Mouse (Mus musculus): ENCODE results near the gene Slc44a1. TPM values are rescaled to one million over a fixed set of nuclear protein-coding genes. Genes with fewer than 3 reads are reported as not detected.
A peak's percentile ranks its signal among the peaks of the same experiment; 100 is the strongest.

The Slc44a1 gene
- polyA plus RNA-seq, 1 experiment from 2014 or later: 16.4 TPM

- H3K4me3 ChIP-seq: no peak overlapping the region
- peaks cover 17% of the 10 kb centered on the region; the same call in 1 of the 2 replicates for H3K4me1 ChIP-seq
- no peaks in the 10 kb centered on the region for H3K9me3 ChIP-seq
- WGBS: 84% methylated on average over 9 of the region's 9 CpGs
- H3K36me3 ChIP-seq (replicated peaks): no peaks in the 10 kb centered on the region
- H3K27ac ChIP-seq (replicated peaks): no peak overlapping the region
- no peaks in the 10 kb centered on the region for H3K27me3 ChIP-seq (replicated peaks; ENCODE audit: low read depth, poor library complexity, severe bottlenecking)
- no peak for DNase-seq (ENCODE audit: low spot score)
Observed at GRCm38 (mm10) chr4:53411958-53412870, 28.0 kb upstream of the Slc44a1 start.

GRCm38 (mm10) chr4:53412991-53413390 is 27.2 kb upstream of the Slc44a1 start:
- Histone ChIP-seq H3K36me3 (replicated peaks) (no peaks in the 10 kb centered on the region), H3K4me1 (peaks cover 19% of the 10 kb centered on the region; the same call in 1 of the 2 replicates), H3K27me3 (replicated peaks; ENCODE audit: low read depth, poor library complexity, severe bottlenecking) (no peaks in the 10 kb centered on the region), H3K9me3 (no peaks in the 10 kb centered on the region), H3K27ac (replicated peaks) (no peak overlapping the region), H3K4me3 (no peak overlapping the region)
- DNase-seq (ENCODE audit: low spot score): no peak
- 82% methylated on average over 6 of the region's 6 CpGs for WGBS

- no peak overlapping the region for H3K27ac ChIP-seq (replicated peaks)
- H3K4me1 ChIP-seq: peaks cover 16% of the 10 kb centered on the region; the same call in 1 of the 2 replicates
- no peak overlapping the region for H3K4me3 ChIP-seq
- no peaks in the 10 kb centered on the region for H3K27me3 ChIP-seq (replicated peaks; ENCODE audit: low read depth, poor library complexity, severe bottlenecking)
- 80% methylated on average over 9 of the region's 9 CpGs for WGBS
- H3K36me3 ChIP-seq (replicated peaks): no peaks in the 10 kb centered on the region
- DNase-seq (ENCODE audit: low spot score): no peak
- H3K9me3 ChIP-seq: no peaks in the 10 kb centered on the region
Observed at GRCm38 (mm10) chr4:53414031-53414797, 26.0 kb upstream of the Slc44a1 start.

- Histone ChIP-seq H3K27ac (replicated peaks) (peak overlapping the region; percentile 10; the same call in 1 of the 2 replicates), H3K4me3 (no peak overlapping the region), H3K36me3 (replicated peaks) (no peaks in the 10 kb centered on the region), H3K4me1 (peaks cover 11% of the 10 kb centered on the region; the same call in 1 of the 2 replicates), H3K9me3 (no peaks in the 10 kb centered on the region), H3K27me3 (replicated peaks; ENCODE audit: low read depth, poor library complexity, severe bottlenecking) (no peaks in the 10 kb centered on the region)
- no peak for DNase-seq (ENCODE audit: low spot score)
- 89% methylated on average over 9 of the region's 10 CpGs for WGBS
Observed at GRCm38 (mm10) chr4:53415873-53416637, 24.2 kb upstream of the Slc44a1 start.

GRCm38 (mm10) chr4:53416928-53417327 is 23.3 kb upstream of the Slc44a1 start:
- no peaks in the 10 kb centered on the region for H3K36me3 ChIP-seq (replicated peaks)
- H3K27me3 ChIP-seq (replicated peaks; ENCODE audit: low read depth, poor library complexity, severe bottlenecking): no peaks in the 10 kb centered on the region
- H3K4me3 ChIP-seq: no peak overlapping the region
- DNase-seq (ENCODE audit: low spot score): no peak
- 63% methylated on average over 7 of the region's 7 CpGs for WGBS
- peaks cover 11% of the 10 kb centered on the region; the same call in 1 of the 2 replicates for H3K4me1 ChIP-seq
- 0 out of 2 replicates have a peak overlapping the region, but pooled peaks have one; percentile 36 for H3K27ac ChIP-seq (replicated peaks)
- no peaks in the 10 kb centered on the region for H3K9me3 ChIP-seq

- Histone ChIP-seq H3K4me1 (no peaks in the 10 kb centered on the region), H3K36me3 (replicated peaks) (no peaks in the 10 kb centered on the region), H3K27me3 (replicated peaks; ENCODE audit: low read depth, poor library complexity, severe bottlenecking) (no peaks in the 10 kb centered on the region), H3K27ac (replicated peaks) (no peak overlapping the region), H3K4me3 (no peak overlapping the region), H3K9me3 (no peaks in the 10 kb centered on the region)
- WGBS: 82% methylated on average over 2 of the region's 2 CpGs
- no peak for DNase-seq (ENCODE audit: low spot score)
Observed at GRCm38 (mm10) chr4:53422799-53423198, 17.4 kb upstream of the Slc44a1 start.

- no peak overlapping the region for H3K27ac ChIP-seq (replicated peaks)
- H3K9me3 ChIP-seq: no peaks in the 10 kb centered on the region
- H3K4me3 ChIP-seq: no peak overlapping the region
- DNase-seq (ENCODE audit: low spot score): no peak
- H3K27me3 ChIP-seq (replicated peaks; ENCODE audit: low read depth, poor library complexity, severe bottlenecking): no peaks in the 10 kb centered on the region
- no peaks in the 10 kb centered on the region for H3K4me1 ChIP-seq
- H3K36me3 ChIP-seq (replicated peaks): no peaks in the 10 kb centered on the region
- WGBS: 79% methylated on average over 4 of the region's 4 CpGs
Observed at GRCm38 (mm10) chr4:53427120-53427519, 13.1 kb upstream of the Slc44a1 start.

GRCm38 (mm10) chr4:53430522-53430921 is 9.7 kb upstream of the Slc44a1 start:
- no peaks in the 10 kb centered on the region for H3K9me3 ChIP-seq
- no peaks in the 10 kb centered on the region for H3K4me1 ChIP-seq
- DNase-seq (ENCODE audit: low spot score): no peak
- WGBS: 75% methylated on average over 6 of the region's 6 CpGs
- H3K36me3 ChIP-seq (replicated peaks): no peaks in the 10 kb centered on the region
- no peaks in the 10 kb centered on the region for H3K27me3 ChIP-seq (replicated peaks; ENCODE audit: low read depth, poor library complexity, severe bottlenecking)
- no peak overlapping the region for H3K4me3 ChIP-seq
- no peak overlapping the region for H3K27ac ChIP-seq (replicated peaks)

- Histone ChIP-seq H3K27ac (replicated peaks) (no peak overlapping the region), H3K4me3 (no peak overlapping the region), H3K27me3 (replicated peaks; ENCODE audit: low read depth, poor library complexity, severe bottlenecking) (no peaks in the 10 kb centered on the region), H3K9me3 (no peaks in the 10 kb centered on the region), H3K4me1 (no peaks in the 10 kb centered on the region), H3K36me3 (replicated peaks) (no peaks in the 10 kb centered on the region)
- 88% methylated on average over 10 of the region's 10 CpGs for WGBS
- no peak for DNase-seq (ENCODE audit: low spot score)
Observed at GRCm38 (mm10) chr4:53431585-53432234, 8.5 kb upstream of the Slc44a1 start.

- no peaks in the 10 kb centered on the region for H3K36me3 ChIP-seq (replicated peaks)
- DNase-seq (ENCODE audit: low spot score): no peak
- H3K4me1 ChIP-seq: peaks cover 36% of the 10 kb centered on the region
- H3K4me3 ChIP-seq: no peak overlapping the region
- peaks cover 14% of the 10 kb centered on the region for H3K27me3 ChIP-seq (replicated peaks; ENCODE audit: low read depth, poor library complexity, severe bottlenecking)
- no peak overlapping the region for H3K27ac ChIP-seq (replicated peaks)
- WGBS: 69% methylated on average over 10 of the region's 10 CpGs
- no peaks in the 10 kb centered on the region for H3K9me3 ChIP-seq
Observed at GRCm38 (mm10) chr4:53437110-53437755, 3.0 kb upstream of the Slc44a1 start.

GRCm38 (mm10) chr4:53438386-53438785 is 1.8 kb upstream of the Slc44a1 start:
- no peak overlapping the region for H3K27ac ChIP-seq (replicated peaks)
- no peak overlapping the region for H3K4me3 ChIP-seq
- H3K4me1 ChIP-seq: peaks cover 39% of the 10 kb centered on the region
- DNase-seq (ENCODE audit: low spot score): no peak
- H3K27me3 ChIP-seq (replicated peaks; ENCODE audit: low read depth, poor library complexity, severe bottlenecking): peaks cover 24% of the 10 kb centered on the region
- H3K36me3 ChIP-seq (replicated peaks): no peaks in the 10 kb centered on the region
- H3K9me3 ChIP-seq: no peaks in the 10 kb centered on the region
- WGBS: 82% methylated on average over 2 of the region's 2 CpGs

All from embryonic facial prominence, embryonic 10.5 days (tissue).